Mouse (Mus musculus): ENCODE results near the gene Kcmf1. TPM values are rescaled to one million over a fixed set of nuclear protein-coding genes. Genes with fewer than 3 reads are reported as not detected.
A peak's percentile ranks its signal among the peaks of the same experiment; 100 is the strongest.

Kcmf1 gene
- polyA plus RNA-seq, 2 experiments: 27.7 to 29.5 TPM

DNA sequence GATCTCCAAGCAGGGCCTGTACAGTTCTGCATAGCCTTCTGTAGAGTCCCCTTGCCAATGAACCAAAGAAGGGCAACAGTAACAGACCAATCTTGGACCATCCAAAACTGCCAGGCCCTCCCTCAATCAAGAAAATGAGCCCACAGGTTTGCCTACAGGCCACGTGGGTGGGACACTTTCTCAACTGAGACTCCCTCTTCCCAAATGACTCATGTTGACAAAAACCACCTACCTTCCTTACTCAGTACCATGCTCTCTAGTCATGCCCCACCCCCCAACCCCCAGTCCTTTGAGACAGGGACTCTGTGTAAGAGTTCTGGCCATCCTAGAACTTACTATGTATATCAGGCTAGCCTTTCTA lies 18.2 kb downstream of the Kcmf1 start:
- peak; percentile 29; the same call in 1 of the 2 replicates for ATAC-seq (ENCODE audit: insufficient read depth)
- TF ChIP-seq EP300 (IDR thresholded peaks at IDR 0.05; ENCODE audit: low read depth) (no peak), CTCF (IDR thresholded peaks at IDR 0.05; ENCODE audit: low read depth) (no peak)
- H3K9me3 ChIP-seq (ENCODE audit: control insufficient read depth, low read length): no peaks in the 10 kb centered on the region

DNA sequence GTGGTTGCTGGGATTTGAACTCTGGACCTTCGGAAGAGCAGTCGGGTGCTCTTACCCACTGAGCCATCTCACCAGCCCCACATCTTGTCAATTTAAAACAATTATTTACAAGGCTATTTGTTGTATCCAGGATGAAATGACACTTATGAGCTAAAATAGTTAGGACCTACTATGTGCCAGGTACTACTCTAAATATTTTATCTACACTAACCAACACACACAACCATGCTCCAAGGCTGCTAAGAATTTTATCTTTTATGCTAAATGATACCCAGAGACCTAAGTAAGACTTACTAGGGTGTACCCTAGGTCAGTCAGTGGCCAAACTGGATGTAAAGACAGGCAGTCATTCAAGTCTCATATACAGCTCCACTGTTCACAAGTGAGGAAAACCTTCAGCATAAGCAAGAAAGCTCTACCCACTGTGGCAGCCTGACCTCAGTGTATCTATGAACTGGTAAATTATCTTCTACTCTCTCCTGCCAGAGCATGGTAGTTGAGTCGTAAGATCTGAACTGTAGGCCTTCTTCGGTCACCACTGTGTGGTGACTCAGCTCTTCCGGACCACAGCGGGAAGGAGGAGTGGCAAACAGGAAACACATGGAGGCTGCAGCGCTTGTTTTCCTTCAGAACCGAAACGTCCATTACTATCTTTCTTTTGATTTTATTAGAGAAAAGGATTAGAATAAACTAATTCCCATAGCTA lies 18.7 kb downstream of the Kcmf1 start:
- ATAC-seq (ENCODE audit: insufficient read depth) (peak; percentile 80; the same call in 1 of the 2 replicates), DNase-seq (ENCODE audit: low read depth in 3 of 3, low spot score in 3 of 3) (peak in 2 of 3 experiments; percentile 22 to 33)
- Histone ChIP-seq H3K4me2 (ENCODE audit: low read depth) (peak overlapping the region; percentile 35), H3K9ac (replicated peaks) (no peak overlapping the region), H3K27me3 (ENCODE audit: control insufficient read depth, insufficient read depth, low read length) (no peaks in the 10 kb centered on the region), H3K4me1 (replicated peaks; ENCODE audit: control insufficient read depth in 2 of 2, insufficient read depth in 2 of 2, low read length in 1 of 2) (peaks cover 8 to 21% of the 10 kb centered on the region in 2 experiments), H3K27ac (peak overlapping the region; percentile 45; the same call in 1 of the 2 replicates), H3K4me3 (ENCODE audit: insufficient read depth in 1 of 2, low read depth in 2 of 2, low read length in 2 of 2) (no peak overlapping the region), H3K9me3 (ENCODE audit: control insufficient read depth, low read length) (no peaks in the 10 kb centered on the region), H3K36me3 (replicated peaks; ENCODE audit: control insufficient read depth, insufficient read depth, low read depth) (no peaks in the 10 kb centered on the region)
- 29% methylated on average over 9 of the region's 9 CpGs for WGBS (ENCODE audit: insufficient replicate concordance)
- no peak for TF ChIP-seq CTCF (IDR thresholded peaks at IDR 0.05; ENCODE audit: low read depth)
- TF ChIP-seq EP300 (IDR thresholded peaks at IDR 0.05; ENCODE audit: low read depth): no peak

More for the DNA sequence above, 18.2 kb downstream of the Kcmf1 start:
- no peak overlapping the region for H3K4me3 ChIP-seq (ENCODE audit: insufficient read depth in 1 of 2, low read depth in 2 of 2, low read length in 2 of 2)
- no peak overlapping the region for H3K27ac ChIP-seq
- no peaks in the 10 kb centered on the region for H3K36me3 ChIP-seq (replicated peaks; ENCODE audit: control insufficient read depth, insufficient read depth, low read depth)
- no peak overlapping the region for H3K9ac ChIP-seq (replicated peaks)
- no peaks in the 10 kb centered on the region for H3K27me3 ChIP-seq (ENCODE audit: control insufficient read depth, insufficient read depth, low read length)
- DNase-seq (ENCODE audit: low read depth in 3 of 3, low spot score in 3 of 3): no peak
- peaks cover 8 to 22% of the 10 kb centered on the region in 2 experiments for H3K4me1 ChIP-seq (replicated peaks; ENCODE audit: control insufficient read depth in 2 of 2, insufficient read depth in 2 of 2, low read length in 1 of 2)
- 11% methylated on average over 1 of the region's 1 CpGs for WGBS (ENCODE audit: insufficient replicate concordance)
- H3K4me2 ChIP-seq (ENCODE audit: low read depth): peak overlapping the region; percentile 35

DNA sequence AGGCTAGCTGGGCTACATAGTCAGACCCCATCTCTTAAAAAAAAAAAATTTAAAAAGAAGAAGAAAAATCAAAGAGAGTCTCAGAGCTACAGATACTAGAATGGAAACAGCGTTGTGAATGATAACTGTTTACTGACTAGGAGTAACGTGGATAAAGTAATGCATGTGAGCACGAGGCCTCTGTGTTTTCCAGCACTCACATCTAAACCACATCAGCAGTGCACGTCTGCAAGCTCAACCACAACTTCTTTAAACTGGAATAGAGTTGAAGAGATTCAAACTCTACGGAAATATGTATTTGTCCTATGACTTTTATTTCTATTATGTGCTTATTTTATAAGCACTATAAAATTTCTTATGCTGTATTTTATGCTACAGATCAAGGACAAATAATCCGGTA lies 23.1 kb downstream of the Kcmf1 start:
- Histone ChIP-seq H3K36me3 (replicated peaks; ENCODE audit: control insufficient read depth, insufficient read depth, low read depth) (no peaks in the 10 kb centered on the region), H3K9ac (replicated peaks) (no peak overlapping the region), H3K4me3 (ENCODE audit: insufficient read depth in 1 of 2, low read depth in 2 of 2, low read length in 2 of 2) (no peak overlapping the region), H3K4me2 (ENCODE audit: low read depth) (no peak overlapping the region), H3K27me3 (ENCODE audit: control insufficient read depth, insufficient read depth, low read length) (no peaks in the 10 kb centered on the region), H3K4me1 (replicated peaks; ENCODE audit: control insufficient read depth in 2 of 2, insufficient read depth in 2 of 2, low read length in 1 of 2) (peaks cover 3 to 10% of the 10 kb centered on the region in 2 experiments), H3K27ac (no peak overlapping the region), H3K9me3 (ENCODE audit: control insufficient read depth, low read length) (no peaks in the 10 kb centered on the region)
- DNase-seq (ENCODE audit: low read depth in 3 of 3, low spot score in 3 of 3): no peak
- WGBS (ENCODE audit: insufficient replicate concordance): 49% methylated on average over 6 of the region's 6 CpGs
- ATAC-seq (ENCODE audit: insufficient read depth): no peak
- TF ChIP-seq CTCF (IDR thresholded peaks at IDR 0.05; ENCODE audit: low read depth) (no peak), EP300 (IDR thresholded peaks at IDR 0.05; ENCODE audit: low read depth) (no peak)

DNA sequence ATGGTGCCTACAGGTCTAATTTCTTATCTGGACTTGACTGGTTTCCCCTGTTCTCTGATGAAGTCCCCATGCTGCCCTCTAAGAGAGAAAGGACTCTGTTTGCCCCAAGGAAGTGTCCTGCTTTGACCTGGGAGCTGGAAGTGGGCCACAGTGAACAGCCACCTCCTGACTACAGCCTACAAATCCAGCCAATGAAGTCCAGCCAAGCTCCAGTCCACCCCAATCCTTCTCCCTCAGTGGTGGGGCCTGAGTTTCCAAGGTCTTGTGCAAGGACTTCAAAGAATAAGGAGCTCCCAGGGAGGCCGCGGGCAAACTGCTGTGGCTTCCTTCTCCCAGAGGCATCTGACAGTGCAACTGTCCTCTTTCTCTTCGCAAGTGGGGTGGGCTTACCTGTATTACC lies 26.4 kb downstream of the Kcmf1 start:
- peaks cover 0 to 6% of the 10 kb centered on the region in 2 experiments; a peak in 2 of 4 replicates for H3K4me1 ChIP-seq (replicated peaks; ENCODE audit: control insufficient read depth in 2 of 2, insufficient read depth in 2 of 2, low read length in 1 of 2)
- H3K36me3 ChIP-seq (replicated peaks; ENCODE audit: control insufficient read depth, insufficient read depth, low read depth): no peaks in the 10 kb centered on the region
- no peak overlapping the region for H3K4me2 ChIP-seq (ENCODE audit: low read depth)
- H3K27ac ChIP-seq: no peak overlapping the region
- TF ChIP-seq CTCF (IDR thresholded peaks at IDR 0.05; ENCODE audit: low read depth): no peak
- no peak for TF ChIP-seq EP300 (IDR thresholded peaks at IDR 0.05; ENCODE audit: low read depth)
- no peak overlapping the region for H3K9ac ChIP-seq (replicated peaks)
- no peaks in the 10 kb centered on the region for H3K27me3 ChIP-seq (ENCODE audit: control insufficient read depth, insufficient read depth, low read length)
- WGBS (ENCODE audit: insufficient replicate concordance): 89% methylated on average over 3 of the region's 3 CpGs
- DNase-seq (ENCODE audit: low read depth in 3 of 3, low spot score in 3 of 3): no peak
- no peak overlapping the region for H3K4me3 ChIP-seq (ENCODE audit: insufficient read depth in 1 of 2, low read depth in 2 of 2, low read length in 2 of 2)
- no peaks in the 10 kb centered on the region for H3K9me3 ChIP-seq (ENCODE audit: control insufficient read depth, low read length)
- no peak for ATAC-seq (ENCODE audit: insufficient read depth)

DNA sequence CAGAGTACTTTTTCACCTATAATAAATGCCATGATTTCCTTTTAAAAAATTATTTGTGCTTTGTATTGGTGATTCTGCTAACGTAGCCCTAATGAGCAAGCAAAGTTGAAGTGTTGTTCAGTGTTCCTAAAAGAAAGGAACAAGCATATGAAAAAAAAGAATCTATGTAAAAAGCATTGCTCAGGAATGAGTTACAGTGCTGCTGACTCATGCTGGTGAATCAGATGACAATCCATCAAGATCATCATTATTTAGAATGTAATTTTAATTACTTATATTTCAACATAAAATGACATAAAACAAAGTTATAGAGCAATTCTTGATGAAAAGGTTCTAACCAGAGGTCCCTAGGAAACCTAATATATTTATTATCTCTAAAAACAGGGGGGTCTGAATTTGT lies 27.5 kb downstream of the Kcmf1 start:
- H3K27me3 ChIP-seq (ENCODE audit: control insufficient read depth, insufficient read depth, low read length): no peaks in the 10 kb centered on the region
- no peak overlapping the region for H3K27ac ChIP-seq
- WGBS (ENCODE audit: insufficient replicate concordance): 83% methylated on average over 1 of the region's 1 CpGs
- ATAC-seq (ENCODE audit: insufficient read depth) (no peak), DNase-seq (ENCODE audit: low read depth in 3 of 3, low spot score in 3 of 3) (no peak)
- no peak overlapping the region for H3K4me3 ChIP-seq (ENCODE audit: insufficient read depth in 1 of 2, low read depth in 2 of 2, low read length in 2 of 2)
- no peak overlapping the region for H3K4me2 ChIP-seq (ENCODE audit: low read depth)
- no peaks in the 10 kb centered on the region for H3K36me3 ChIP-seq (replicated peaks; ENCODE audit: control insufficient read depth, insufficient read depth, low read depth)
- no peak for TF ChIP-seq CTCF (IDR thresholded peaks at IDR 0.05; ENCODE audit: low read depth)
- no peak for TF ChIP-seq EP300 (IDR thresholded peaks at IDR 0.05; ENCODE audit: low read depth)
- peaks cover 0 to 6% of the 10 kb centered on the region in 2 experiments; a peak in 2 of 4 replicates for H3K4me1 ChIP-seq (replicated peaks; ENCODE audit: control insufficient read depth in 2 of 2, insufficient read depth in 2 of 2, low read length in 1 of 2)
- no peaks in the 10 kb centered on the region for H3K9me3 ChIP-seq (ENCODE audit: control insufficient read depth, low read length)
- H3K9ac ChIP-seq (replicated peaks): no peak overlapping the region

All from liver, embryonic 14.5 days (tissue).